Mouse (Mus musculus): ENCODE results near the gene Sox1.

Sox1 gene

GRCm38 (mm10) chr8:12427886-12428799 lies 33.0 kb downstream of the Sox1 start:
- no peak for DNase-seq

GRCm38 (mm10) chr8:12428931-12429330 lies 33.8 kb downstream of the Sox1 start:
- no peak for DNase-seq

GRCm38 (mm10) chr8:12429601-12430172 lies 34.6 kb downstream of the Sox1 start:
- no peak for DNase-seq

GRCm38 (mm10) chr8:12430173-12430899 lies 35.2 kb downstream of the Sox1 start:
- no peak for DNase-seq

- DNase-seq, result no peak
Measured at GRCm38 (mm10) chr8:12430900-12431737, 36.0 kb downstream of the Sox1 start.

GRCm38 (mm10) chr8:12431738-12432055 lies 36.6 kb downstream of the Sox1 start:
- DNase-seq, result no peak

- DNase-seq, result no peak
Measured at GRCm38 (mm10) chr8:12432546-12432945, 37.5 kb downstream of the Sox1 start.

- DNase-seq, result no peak
Measured at GRCm38 (mm10) chr8:12434771-12435170, 39.7 kb downstream of the Sox1 start.

- no peak for DNase-seq
Measured at GRCm38 (mm10) chr8:12438021-12438420, 42.9 kb downstream of the Sox1 start.

- no peak for DNase-seq
Measured at GRCm38 (mm10) chr8:12439044-12439443, 43.9 kb downstream of the Sox1 start.

GRCm38 (mm10) chr8:12439846-12440245 lies 44.8 kb downstream of the Sox1 start:
- peak; percentile 17 for DNase-seq

- DNase-seq, result no peak
Measured at GRCm38 (mm10) chr8:12440997-12441396, 45.9 kb downstream of the Sox1 start.

- no peak for DNase-seq
Measured at GRCm38 (mm10) chr8:12445258-12445657, 50.2 kb downstream of the Sox1 start.

GRCm38 (mm10) chr8:12445926-12446680 lies 51.0 kb downstream of the Sox1 start:
- DNase-seq, result no peak

Measured in kidney, adult 18-20 months (tissue).